Mouse (Mus musculus): ENCODE data around the gene Exoc4.

GRCm38 (mm10) chr6:33923571-33923970 is 674.7 kb downstream of the Exoc4 start:
- TF ChIP-seq CTCF (IDR thresholded peaks at IDR 0.05): no peak
- TF ChIP-seq EP300 (IDR thresholded peaks at IDR 0.05): no peak

All from lung, postnatal 0 days (tissue).